Mouse (Mus musculus): ENCODE measurements around the gene Ckb. TPM values are rescaled to one million over a fixed set of nuclear protein-coding genes. Genes with fewer than 3 reads are reported as not detected.
A peak's percentile ranks its signal among the peaks of the same experiment; 100 is the strongest.

Ckb gene
- polyA plus RNA-seq, 1 experiment from 2014 or later = 450 TPM

DNA sequence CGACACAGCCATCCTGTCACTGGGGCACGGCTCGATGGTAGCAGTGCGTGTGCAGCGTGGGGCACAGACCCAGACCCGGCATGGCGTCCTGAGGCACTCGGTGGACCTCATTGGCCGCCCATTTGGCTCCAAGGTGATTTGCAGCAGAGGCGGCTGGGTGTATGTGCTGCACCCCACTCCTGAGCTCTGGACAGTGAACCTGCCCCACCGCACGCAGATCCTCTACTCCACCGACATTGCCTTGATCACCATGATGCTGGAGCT, 6.5 kb upstream of the Ckb start:
- ATAC-seq (replicated peaks; ENCODE audit: insufficient number of reproducible peaks, low FRiP score, low TSS enrichment, low read depth) = no peak
- DNase-seq (ENCODE audit: low spot score) = no peak
- Histone ChIP-seq H3K9ac (replicated peaks; ENCODE audit: low read length) (peak overlapping the region; percentile 61), H3K4me1 (ENCODE audit: control insufficient read depth, insufficient read depth, low read length) (peaks cover 6% of the 10 kb centered on the region; the same call in 1 of the 2 replicates), H3K4me3 (ENCODE audit: low read depth, low read length) (peak overlapping the region; percentile 88), H3K36me3 (replicated peaks; ENCODE audit: control insufficient read depth, insufficient read depth, low read depth, low read length) (no peaks in the 10 kb centered on the region; the same call in 1 of the 2 replicates), H3K4me2 (ENCODE audit: low read depth, low read length) (peak overlapping the region; percentile 96), H3K9me3 (replicated peaks; ENCODE audit: control insufficient read depth, low read length) (no peaks in the 10 kb centered on the region), H3K27me3 (ENCODE audit: control insufficient read depth, insufficient read depth, low read length) (peaks cover 5% of the 10 kb centered on the region; the same call in 1 of the 2 replicates), H3K27ac (replicated peaks; ENCODE audit: low read depth, low read length) (no peak overlapping the region)
- 9% methylated on average over 13 of the region's 13 CpGs for WGBS

DNA sequence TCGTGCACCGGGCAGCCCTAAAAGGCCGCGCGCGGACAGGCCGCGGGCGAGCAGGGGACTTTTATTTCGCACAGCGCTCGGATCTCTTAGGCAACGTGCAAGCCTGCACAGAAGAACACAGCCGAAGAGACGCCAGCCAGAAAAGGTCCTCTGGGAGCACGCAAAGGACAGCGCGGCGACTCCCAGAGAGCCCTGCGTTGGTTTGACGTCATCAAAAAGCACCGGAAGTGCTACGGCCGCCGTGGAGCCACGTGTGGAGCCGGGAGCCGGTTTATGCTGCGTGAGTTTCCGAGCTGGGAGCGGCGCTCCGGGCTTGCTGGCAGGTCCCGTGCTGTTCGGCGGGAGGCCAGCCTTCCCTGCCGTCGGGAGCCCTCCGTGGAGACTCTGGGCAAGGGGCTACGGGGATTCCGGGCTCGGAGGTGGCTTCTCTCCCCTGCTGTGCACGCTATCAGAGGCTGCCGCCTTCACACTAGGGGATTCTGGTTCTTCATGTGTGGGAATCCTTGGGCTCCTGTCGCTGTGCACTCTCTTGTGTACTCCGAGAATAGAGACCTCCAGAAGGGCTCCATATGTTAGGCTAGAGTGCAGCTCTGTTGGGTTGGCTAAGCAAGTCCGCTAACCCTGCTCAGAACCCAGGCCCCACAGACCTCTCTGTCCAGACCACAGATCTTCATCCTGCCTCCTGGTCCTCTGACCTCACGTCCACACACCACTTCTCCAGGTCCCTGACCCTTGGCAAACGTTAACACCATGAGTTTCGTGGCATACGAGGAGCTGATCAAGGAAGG, 5.9 kb upstream of the Ckb start, which contains the start of gene Trmt61a:
TSS of gene Trmt61a (plus strand) at position 224 of the 788 bp plus-strand sequence.
- H3K4me1 ChIP-seq (ENCODE audit: control insufficient read depth, insufficient read depth, low read length) = peaks cover 6% of the 10 kb centered on the region; the same call in 1 of the 2 replicates

DNA sequence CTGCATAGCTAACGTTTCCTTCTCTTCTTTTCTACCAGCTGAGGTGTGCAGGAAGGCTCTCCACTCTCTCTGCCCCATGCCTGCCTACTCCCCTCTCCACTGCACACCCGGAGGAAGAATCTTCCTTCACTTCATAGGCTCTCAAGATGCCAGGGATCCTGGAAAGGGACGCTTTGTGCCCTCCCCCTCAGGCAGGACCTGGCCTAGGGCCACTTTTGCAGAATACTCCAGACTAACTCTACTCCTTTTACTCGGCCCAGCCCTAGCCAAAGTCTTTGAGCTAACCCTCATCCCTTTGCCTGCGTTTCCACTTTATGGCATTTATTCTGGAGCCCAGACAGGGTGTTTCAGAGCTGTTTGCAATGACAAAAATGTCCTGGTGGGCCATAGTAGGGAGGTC, 5.3 kb upstream of the Ckb start:
- 14% methylated on average over 5 of the region's 5 CpGs for WGBS
- H3K27me3 ChIP-seq (ENCODE audit: control insufficient read depth, insufficient read depth, low read length) = peaks cover 14% of the 10 kb centered on the region
- H3K27ac ChIP-seq (replicated peaks; ENCODE audit: low read depth, low read length) = peak overlapping the region; percentile 23
- peak overlapping the region; percentile 61 for H3K9ac ChIP-seq (replicated peaks; ENCODE audit: low read length)
- H3K4me2 ChIP-seq (ENCODE audit: low read depth, low read length) = peak overlapping the region; percentile 96
- H3K4me1 ChIP-seq (ENCODE audit: control insufficient read depth, insufficient read depth, low read length) = peaks cover 6% of the 10 kb centered on the region; the same call in 1 of the 2 replicates
- no peaks in the 10 kb centered on the region for H3K9me3 ChIP-seq (replicated peaks; ENCODE audit: control insufficient read depth, low read length)
- H3K4me3 ChIP-seq (ENCODE audit: low read depth, low read length) = peak overlapping the region; percentile 88
- DNase-seq (ENCODE audit: low spot score) (no peak), ATAC-seq (replicated peaks; ENCODE audit: insufficient number of reproducible peaks, low FRiP score, low TSS enrichment, low read depth) (0 out of 2 replicates have a peak, but pooled peaks have one; percentile 0)
- H3K36me3 ChIP-seq (replicated peaks; ENCODE audit: control insufficient read depth, insufficient read depth, low read depth, low read length) = no peaks in the 10 kb centered on the region; the same call in 1 of the 2 replicates

More for the DNA sequence above, 5.9 kb upstream of the Ckb start, which contains the start of gene Trmt61a:
- H3K4me2 ChIP-seq (ENCODE audit: low read depth, low read length) = peak within 1 kb of the TSS; percentile 96
- H3K27ac ChIP-seq (replicated peaks; ENCODE audit: low read depth, low read length) = peak within 1 kb of the TSS; percentile 23
- DNase-seq (ENCODE audit: low spot score) = peak; percentile 96
- no peaks in the 10 kb centered on the region; the same call in 1 of the 2 replicates for H3K36me3 ChIP-seq (replicated peaks; ENCODE audit: control insufficient read depth, insufficient read depth, low read depth, low read length)
- WGBS = 1% methylated on average over 51 of the region's 51 CpGs
- peaks cover 8% of the 10 kb centered on the region for H3K27me3 ChIP-seq (ENCODE audit: control insufficient read depth, insufficient read depth, low read length)
- H3K9me3 ChIP-seq (replicated peaks; ENCODE audit: control insufficient read depth, low read length) = no peaks in the 10 kb centered on the region
- H3K4me3 ChIP-seq (ENCODE audit: low read depth, low read length) = peak within 1 kb of the TSS; percentile 88
- H3K9ac ChIP-seq (replicated peaks; ENCODE audit: low read length) = peak within 1 kb of the TSS; percentile 61
- peak; percentile 84 for ATAC-seq (replicated peaks; ENCODE audit: insufficient number of reproducible peaks, low FRiP score, low TSS enrichment, low read depth)

DNA sequence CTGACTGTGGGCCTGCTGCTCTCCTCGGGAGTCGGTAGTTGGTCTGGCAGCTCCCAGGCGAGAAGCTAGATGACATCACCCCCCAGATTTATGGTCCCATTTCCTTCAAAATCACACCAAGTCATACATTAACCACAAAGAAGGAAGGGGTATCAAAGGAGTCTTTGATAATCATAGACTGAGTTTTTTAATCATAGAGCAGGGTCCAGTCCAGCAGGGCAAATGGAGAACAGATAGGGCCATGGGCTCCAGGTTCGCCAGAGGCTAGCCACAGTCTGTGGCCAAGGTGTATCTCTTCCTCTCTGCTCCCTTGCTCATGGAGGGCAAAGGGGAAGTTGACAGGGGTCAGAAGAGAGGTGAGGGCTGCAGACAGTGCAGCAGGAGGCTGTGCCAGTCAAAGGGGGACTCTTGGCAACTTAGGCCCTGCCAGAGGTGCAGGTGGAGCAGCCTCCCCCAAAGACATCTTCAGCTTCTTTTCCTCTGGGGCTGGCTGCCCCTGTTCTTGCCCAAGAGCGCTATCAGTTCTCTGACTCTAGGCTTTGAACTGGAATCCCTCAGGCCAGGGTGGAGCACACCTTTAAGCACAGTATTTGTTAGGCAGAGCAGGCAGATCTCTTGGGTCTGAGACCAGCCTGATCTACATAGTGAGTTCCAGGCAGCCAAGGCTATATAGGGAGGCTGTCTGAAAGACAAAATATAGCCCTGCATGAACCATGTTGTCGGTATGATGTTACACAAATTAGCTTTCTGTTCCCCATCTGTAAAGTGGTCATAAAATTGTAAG, 3.9 kb upstream of the Ckb start:
- Histone ChIP-seq H3K36me3 (replicated peaks; ENCODE audit: control insufficient read depth, insufficient read depth, low read depth, low read length) (no peaks in the 10 kb centered on the region), H3K9ac (replicated peaks; ENCODE audit: low read length) (no peak overlapping the region), H3K4me1 (ENCODE audit: control insufficient read depth, insufficient read depth, low read length) (peaks cover 8% of the 10 kb centered on the region; the same call in 1 of the 2 replicates), H3K4me3 (ENCODE audit: low read depth, low read length) (no peak overlapping the region), H3K27ac (replicated peaks; ENCODE audit: low read depth, low read length) (no peak overlapping the region), H3K9me3 (replicated peaks; ENCODE audit: control insufficient read depth, low read length) (no peaks in the 10 kb centered on the region), H3K27me3 (ENCODE audit: control insufficient read depth, insufficient read depth, low read length) (peaks cover 22% of the 10 kb centered on the region), H3K4me2 (ENCODE audit: low read depth, low read length) (no peak overlapping the region)
- ATAC-seq (replicated peaks; ENCODE audit: insufficient number of reproducible peaks, low FRiP score, low TSS enrichment, low read depth) (no peak), DNase-seq (ENCODE audit: low spot score) (no peak)
- 74% methylated on average over 6 of the region's 6 CpGs for WGBS

DNA sequence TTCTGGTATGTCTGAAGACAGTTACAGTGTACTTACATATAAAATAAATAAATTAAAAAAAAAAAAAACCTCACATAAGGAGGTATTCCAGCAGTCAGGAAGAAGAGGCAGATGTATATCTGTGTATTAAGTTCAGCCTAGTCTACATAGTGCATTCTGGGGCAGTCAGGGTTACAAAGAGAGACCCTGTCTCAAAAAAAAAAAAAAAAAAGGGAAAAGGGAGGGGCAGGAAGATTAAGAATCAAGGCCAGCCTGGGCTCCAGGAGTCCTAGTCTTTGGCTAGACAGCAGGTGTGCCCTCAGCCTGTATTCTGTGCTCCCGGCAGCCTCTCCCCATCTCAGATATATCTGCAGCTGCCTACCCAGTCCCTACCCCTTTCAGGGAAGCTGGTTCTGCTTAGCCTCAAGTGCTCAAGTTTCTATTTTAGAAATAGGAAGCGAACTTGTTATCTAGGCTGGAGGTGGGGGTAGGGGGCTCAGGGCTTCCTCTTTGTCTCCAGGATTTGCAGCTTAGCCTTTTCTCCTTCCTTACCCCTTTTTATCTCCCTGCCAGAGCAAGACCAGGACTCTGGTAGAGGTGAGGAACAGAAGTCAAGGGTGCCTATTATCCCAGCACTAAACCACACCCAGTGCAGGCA, 2.8 kb upstream of the Ckb start:
- no peak overlapping the region for H3K9ac ChIP-seq (replicated peaks; ENCODE audit: low read length)
- DNase-seq (ENCODE audit: low spot score) (no peak), ATAC-seq (replicated peaks; ENCODE audit: insufficient number of reproducible peaks, low FRiP score, low TSS enrichment, low read depth) (no peak)
- peaks cover 10% of the 10 kb centered on the region; the same call in 1 of the 2 replicates for H3K4me1 ChIP-seq (ENCODE audit: control insufficient read depth, insufficient read depth, low read length)
- H3K4me2 ChIP-seq (ENCODE audit: low read depth, low read length) = no peak overlapping the region
- no peaks in the 10 kb centered on the region for H3K36me3 ChIP-seq (replicated peaks; ENCODE audit: control insufficient read depth, insufficient read depth, low read depth, low read length)
- 59% methylated on average over 2 of the region's 2 CpGs for WGBS
- no peaks in the 10 kb centered on the region for H3K9me3 ChIP-seq (replicated peaks; ENCODE audit: control insufficient read depth, low read length)
- H3K27ac ChIP-seq (replicated peaks; ENCODE audit: low read depth, low read length) = no peak overlapping the region
- peaks cover 32% of the 10 kb centered on the region for H3K27me3 ChIP-seq (ENCODE audit: control insufficient read depth, insufficient read depth, low read length)
- no peak overlapping the region for H3K4me3 ChIP-seq (ENCODE audit: low read depth, low read length)

DNA sequence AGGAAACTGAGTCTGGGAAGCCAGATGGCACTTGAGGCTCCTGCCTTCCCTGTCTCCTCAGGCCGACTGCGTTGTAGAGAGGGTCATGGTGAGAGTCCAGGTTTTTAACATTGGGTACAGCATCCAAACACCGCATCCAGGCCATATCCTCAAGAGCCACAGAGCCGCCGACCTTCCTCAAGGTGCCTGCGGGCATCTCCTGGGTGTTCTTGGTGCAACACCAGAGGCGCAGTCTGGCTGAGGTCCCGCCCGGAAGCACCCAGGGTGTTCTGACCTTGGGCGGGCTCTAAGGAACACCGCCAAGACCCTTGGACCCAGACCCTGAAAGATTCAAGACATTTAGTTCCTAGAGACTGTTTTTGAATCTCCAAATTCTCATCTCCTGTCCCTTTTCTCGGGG, 443 bp upstream of the Ckb start:
- Histone ChIP-seq H3K27me3 (ENCODE audit: control insufficient read depth, insufficient read depth, low read length) (peaks cover 34% of the 10 kb centered on the region), H3K4me2 (ENCODE audit: low read depth, low read length) (peak overlapping the region; percentile 94), H3K9me3 (replicated peaks; ENCODE audit: control insufficient read depth, low read length) (no peaks in the 10 kb centered on the region), H3K36me3 (replicated peaks; ENCODE audit: control insufficient read depth, insufficient read depth, low read depth, low read length) (no peaks in the 10 kb centered on the region), H3K27ac (replicated peaks; ENCODE audit: low read depth, low read length) (no peak overlapping the region), H3K9ac (replicated peaks; ENCODE audit: low read length) (peak overlapping the region; percentile 47; the same call in 1 of the 2 replicates), H3K4me3 (ENCODE audit: low read depth, low read length) (peak overlapping the region; percentile 42), H3K4me1 (ENCODE audit: control insufficient read depth, insufficient read depth, low read length) (peaks cover 7% of the 10 kb centered on the region; the same call in 1 of the 2 replicates)
- DNase-seq (ENCODE audit: low spot score) (no peak), ATAC-seq (replicated peaks; ENCODE audit: insufficient number of reproducible peaks, low FRiP score, low TSS enrichment, low read depth) (no peak; the same call in 1 of the 2 replicates)
- WGBS = 10% methylated on average over 12 of the region's 12 CpGs

DNA sequence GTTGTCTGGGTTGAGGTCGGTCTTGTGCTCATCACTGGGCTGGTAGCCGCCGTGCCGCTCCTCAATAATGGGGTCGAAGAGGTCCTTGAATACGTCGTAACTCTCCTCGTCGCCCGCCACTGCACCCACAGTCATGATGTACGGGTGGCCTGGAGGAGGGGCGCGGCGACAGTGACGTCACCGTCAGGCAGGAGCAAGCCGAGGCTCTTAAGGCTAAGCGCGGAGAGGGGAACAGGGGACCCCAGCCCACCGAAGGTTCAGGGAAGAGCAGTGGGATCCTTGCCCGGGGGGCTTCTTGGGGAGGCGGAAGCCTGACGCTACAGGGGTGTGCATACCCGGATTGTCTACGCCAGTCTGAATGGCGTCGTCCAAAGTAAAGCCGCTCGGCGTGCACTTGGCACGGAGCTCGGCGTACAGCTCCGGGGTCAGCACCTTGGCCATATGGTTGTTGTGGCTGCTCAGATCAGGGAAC, 671 bp downstream of the Ckb start:
- Histone ChIP-seq H3K4me1 (ENCODE audit: control insufficient read depth, insufficient read depth, low read length) (0 out of 2 replicates have a peak, but pooled peaks cover 7% of the 10 kb centered on the region), H3K27me3 (ENCODE audit: control insufficient read depth, insufficient read depth, low read length) (peaks cover 34% of the 10 kb centered on the region), H3K27ac (replicated peaks; ENCODE audit: low read depth, low read length) (no peak overlapping the region), H3K9me3 (replicated peaks; ENCODE audit: control insufficient read depth, low read length) (no peaks in the 10 kb centered on the region), H3K9ac (replicated peaks; ENCODE audit: low read length) (peak overlapping the region; percentile 47), H3K4me2 (ENCODE audit: low read depth, low read length) (peak overlapping the region; percentile 94), H3K4me3 (ENCODE audit: low read depth, low read length) (peak overlapping the region; percentile 42), H3K36me3 (replicated peaks; ENCODE audit: control insufficient read depth, insufficient read depth, low read depth, low read length) (no peaks in the 10 kb centered on the region)
- ATAC-seq (replicated peaks; ENCODE audit: insufficient number of reproducible peaks, low FRiP score, low TSS enrichment, low read depth) (no peak), DNase-seq (ENCODE audit: low spot score) (no peak)
- WGBS = under 1% methylated on average over 34 of the region's 34 CpGs

All from embryonic facial prominence, embryonic 11.5 days (tissue).